ENCODE assay signal across 7 mouse cellular contexts in genomic region chrX:37191744-37192379, GRCm38 (mm10). TPM values are rescaled to one million over a fixed set of nuclear protein-coding genes. Genes with fewer than 3 reads are reported as not detected.
DNase-seq lines count a peak whose midpoint lies in the region; ATAC-seq and TF ChIP-seq lines count a peak whose summit lies in the region.

No protein-coding gene starts in this region.

- peak; percentile 27 for ATAC-seq in lung, embryonic 14.5 days (ENCODE audit: insufficient read depth)
- no peak for ATAC-seq in embryonic facial prominence, embryonic 11.5 days (replicated peaks; ENCODE audit: insufficient number of reproducible peaks, low FRiP score, low TSS enrichment, low read depth)

- H3K27me3 ChIP-seq in lung, embryonic 14.5 days (ENCODE audit: insufficient read depth, low read length): no peaks in the 10 kb centered on the region
- no peaks in the 10 kb centered on the region for H3K27me3 ChIP-seq in embryonic facial prominence, embryonic 11.5 days (ENCODE audit: control insufficient read depth, insufficient read depth, low read length)
- H3K27me3 ChIP-seq in splenic B cell, adult 2 months (ENCODE audit: control insufficient read depth, insufficient read depth, low read length, poor library complexity, severe bottlenecking): no peaks in the 10 kb centered on the region

- no peaks in the 10 kb centered on the region for H3K36me3 ChIP-seq in lung, embryonic 14.5 days (ENCODE audit: insufficient read depth)
- H3K36me3 ChIP-seq in embryonic facial prominence, embryonic 11.5 days (replicated peaks; ENCODE audit: control insufficient read depth, insufficient read depth, low read depth, low read length): no peaks in the 10 kb centered on the region
- no peaks in the 10 kb centered on the region for H3K36me3 ChIP-seq in splenic B cell, adult 2 months (ENCODE audit: control insufficient read depth, insufficient read depth, low read length, poor library complexity, severe bottlenecking)

- H3K9ac ChIP-seq in lung, embryonic 14.5 days: peak overlapping the region; percentile 59
- peak overlapping the region; percentile 64 for H3K9ac ChIP-seq in embryonic facial prominence, embryonic 11.5 days (replicated peaks; ENCODE audit: low read length)

- no peaks in the 10 kb centered on the region for H3K4me1 ChIP-seq in lung, embryonic 14.5 days (ENCODE audit: insufficient read depth)
- H3K4me1 ChIP-seq in embryonic facial prominence, embryonic 11.5 days (ENCODE audit: control insufficient read depth, insufficient read depth, low read length): no peaks in the 10 kb centered on the region

- H3K9me3 ChIP-seq in lung, embryonic 14.5 days (ENCODE audit: low read depth, low read length): no peaks in the 10 kb centered on the region
- no peaks in the 10 kb centered on the region for H3K9me3 ChIP-seq in embryonic facial prominence, embryonic 11.5 days (replicated peaks; ENCODE audit: control insufficient read depth, low read length)

- H3K4me3 ChIP-seq in lung, embryonic 14.5 days (ENCODE audit: low read depth, low read length): peak overlapping the region; percentile 48
- peak overlapping the region; percentile 51 for H3K4me3 ChIP-seq in embryonic facial prominence, embryonic 11.5 days (ENCODE audit: low read depth, low read length)

- DNase-seq in lung, embryonic 14.5 days: peak; percentile 18
- no peak for DNase-seq in lung, postnatal 25 days (ENCODE audit: low spot score)
- DNase-seq in T-cell, adult 2 months (ENCODE audit: low spot score): peak; percentile 2
- DNase-seq in embryonic facial prominence, embryonic 11.5 days (ENCODE audit: low spot score): no peak
- peak; percentile 26 for DNase-seq in induced T-regulatory cell, adult 2 months (ENCODE audit: low read depth)
- peak; percentile 1 for DNase-seq in lung, postnatal 10 days
- DNase-seq in splenic B cell, adult 2 months (ENCODE audit: low read depth, low spot score): peak; percentile 0

- H3K4me2 ChIP-seq in lung, embryonic 14.5 days: peak overlapping the region; percentile 65
- peak overlapping the region; percentile 46 for H3K4me2 ChIP-seq in embryonic facial prominence, embryonic 11.5 days (ENCODE audit: low read depth, low read length)

- WGBS in lung, embryonic 14.5 days: 13% methylated on average over 28 of the region's 28 CpGs
- WGBS in embryonic facial prominence, embryonic 11.5 days: 21% methylated on average over 28 of the region's 28 CpGs

- 0 out of 2 replicates have a peak overlapping the region, but pooled peaks have one; percentile 75 for H3K27ac ChIP-seq in lung, embryonic 14.5 days (ENCODE audit: low read depth)
- no peak overlapping the region for H3K27ac ChIP-seq in embryonic facial prominence, embryonic 11.5 days (replicated peaks; ENCODE audit: low read depth, low read length)

- TF ChIP-seq CTCF in lung, embryonic 14.5 days (IDR thresholded peaks at IDR 0.05; ENCODE audit: low read depth): no peak

RNA-seq across cellular contexts. Expression of gene Rnf113a1, which starts 0.8 kb away (rescaled TPM):
- 9.2 and 11.0 TPM in 2 replicates for polyA plus RNA-seq in lung, embryonic 14.5 days (2014; fragmentation: Nextera tagmentation; extraction: Ambion mirVana)
- 15.6 and 16.6 TPM in 2 replicates for polyA plus RNA-seq in embryonic facial prominence, embryonic 11.5 days (2014; fragmentation: Nextera tagmentation; extraction: Ambion mirVana)

RNA-seq across cellular contexts. Expression of gene Ndufa1, which starts 0.9 kb away (rescaled TPM):
- polyA plus RNA-seq in lung, embryonic 14.5 days (2014; fragmentation: Nextera tagmentation; extraction: Ambion mirVana): 387 and 422 TPM in 2 replicates
- polyA plus RNA-seq in embryonic facial prominence, embryonic 11.5 days (2014; fragmentation: Nextera tagmentation; extraction: Ambion mirVana): 375 and 434 TPM in 2 replicates

RNA-seq across cellular contexts. Expression of gene Gm9, which starts 19.0 kb away (rescaled TPM):
- not detected in 2 replicates for polyA plus RNA-seq in lung, embryonic 14.5 days (2014; fragmentation: Nextera tagmentation; extraction: Ambion mirVana)
- not detected in 2 replicates for polyA plus RNA-seq in embryonic facial prominence, embryonic 11.5 days (2014; fragmentation: Nextera tagmentation; extraction: Ambion mirVana)

RNA-seq across cellular contexts. Expression of gene Akap14, which starts 23.2 kb away (rescaled TPM):
- 0.09 TPM in 1 of 2 replicates, not detected in the other for polyA plus RNA-seq in lung, embryonic 14.5 days (2014; fragmentation: Nextera tagmentation; extraction: Ambion mirVana)
- polyA plus RNA-seq in embryonic facial prominence, embryonic 11.5 days (2014; fragmentation: Nextera tagmentation; extraction: Ambion mirVana): not detected in 2 replicates

RNA-seq across cellular contexts. Expression of gene Rhox1, which starts 30.2 kb away (rescaled TPM):
- not detected in 2 replicates for polyA plus RNA-seq in lung, embryonic 14.5 days (2014; fragmentation: Nextera tagmentation; extraction: Ambion mirVana)
- not detected in 2 replicates for polyA plus RNA-seq in embryonic facial prominence, embryonic 11.5 days (2014; fragmentation: Nextera tagmentation; extraction: Ambion mirVana)

Comparison
In these comparisons a context has a peak if more than half of its experiments do, and no peak if none do; other contexts are left out.
1. DNase-seq: peak in lung, embryonic 14.5 days (single experiment), T-cell, adult 2 months (single experiment), induced T-regulatory cell, adult 2 months (single experiment), lung, postnatal 10 days (single experiment) and splenic B cell, adult 2 months (single experiment); none in lung, postnatal 25 days (single experiment) and embryonic facial prominence, embryonic 11.5 days (single experiment).